Mouse (Mus musculus): ENCODE measurements at regions not wholly inside any gene's neighbourhood (a gene's known extent, or its start where the extent isn't known, plus 50 kb on each side); places are given as distances from the start of the nearest gene placed in this dataset.

- DNase-seq = no peak
Measured at GRCm38 (mm10) chr2:115126625-115127369, 454.7 kb upstream of the BC052040 start.

- no peak for DNase-seq
Measured at GRCm38 (mm10) chr2:115131746-115132145, 449.8 kb upstream of the BC052040 start.

- no peak for DNase-seq
Measured at GRCm38 (mm10) chr2:115132165-115132592, 449.3 kb upstream of the BC052040 start.

DNA sequence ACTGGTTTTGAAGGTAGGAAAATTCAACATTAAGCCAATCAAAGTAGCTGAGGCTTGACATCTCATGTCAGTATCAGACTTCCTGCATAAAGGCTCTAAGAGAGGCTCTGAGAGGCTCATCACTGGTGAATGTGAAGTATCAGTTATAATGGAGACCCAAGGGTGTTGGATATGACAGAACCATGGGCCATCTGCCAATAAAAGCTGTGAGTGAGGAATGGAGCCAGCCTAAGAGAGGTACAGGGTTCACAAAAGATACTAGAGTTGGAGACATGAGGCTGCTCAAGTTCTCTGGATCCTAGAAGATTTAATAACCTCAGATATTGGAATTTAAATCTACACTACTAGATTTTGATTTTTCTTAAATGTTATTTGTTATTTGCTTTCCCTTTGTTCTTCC lies 440.1 kb upstream of the BC052040 start:
- no peak for DNase-seq

DNA sequence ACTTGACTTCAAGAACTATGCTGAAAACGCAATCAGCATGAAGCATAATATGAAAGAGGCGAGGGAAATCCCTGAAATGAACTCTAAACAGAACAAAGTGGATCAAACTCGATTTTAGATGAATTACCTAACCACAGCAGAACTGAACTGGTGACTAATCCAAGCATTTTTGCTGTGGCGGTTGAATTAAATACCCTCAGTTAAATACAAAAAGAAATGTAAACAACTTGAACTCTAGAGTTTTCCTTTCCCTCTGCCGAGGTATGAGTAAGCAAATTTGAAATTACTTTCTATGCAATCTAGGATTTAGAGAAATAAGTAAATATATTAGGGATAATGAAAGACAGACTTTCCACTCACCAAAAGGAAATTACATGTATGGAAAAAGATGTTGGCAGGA lies 409.4 kb upstream of the BC052040 start:
- no peak for DNase-seq

- DNase-seq = no peak
Measured at GRCm38 (mm10) chr2:115177076-115177475, 404.4 kb upstream of the BC052040 start.

DNA sequence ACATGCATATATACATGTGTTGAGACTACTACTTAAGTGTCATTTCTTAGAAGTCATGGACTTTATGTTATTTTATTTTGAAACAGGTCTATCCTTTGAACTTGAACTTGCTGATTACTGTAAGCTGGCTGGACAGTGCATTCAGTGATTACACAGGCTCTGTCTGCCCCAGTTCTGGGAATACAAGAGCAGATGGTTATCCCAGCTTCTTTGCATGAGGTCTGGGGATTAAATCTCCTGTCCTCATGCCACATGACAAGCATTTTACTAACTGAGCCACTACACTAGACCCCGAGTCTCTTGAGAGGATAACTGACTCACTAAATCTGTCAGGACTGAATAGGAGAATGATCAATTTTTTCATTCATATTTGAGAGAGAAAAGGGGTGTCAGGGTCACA lies 403.6 kb upstream of the BC052040 start:
- no peak for DNase-seq

GRCm38 (mm10) chr2:115211191-115211590 lies 370.3 kb upstream of the BC052040 start:
- no peak for DNase-seq

- DNase-seq = no peak
Measured at GRCm38 (mm10) chr2:115213181-115213970, 368.1 kb upstream of the BC052040 start.

DNA sequence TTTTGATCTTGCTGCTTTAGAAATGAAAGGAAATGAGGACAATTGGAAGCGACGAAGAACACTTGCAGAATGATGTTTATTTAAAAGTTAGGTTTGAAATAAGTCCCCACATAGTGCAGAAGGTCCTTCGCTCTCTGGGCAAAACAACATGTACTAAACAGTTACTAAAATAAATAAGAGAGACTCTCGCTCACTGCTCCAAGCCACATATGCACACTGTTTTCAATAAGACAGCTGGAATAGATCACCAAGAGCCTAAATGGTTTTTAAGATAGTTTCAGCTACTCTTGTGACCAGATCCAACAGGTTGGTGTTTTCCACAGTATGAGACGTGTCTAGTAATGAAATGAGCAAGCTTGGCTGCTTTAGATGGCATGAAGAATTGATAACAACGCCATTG lies 367.2 kb upstream of the BC052040 start:
- no peak for DNase-seq

DNA sequence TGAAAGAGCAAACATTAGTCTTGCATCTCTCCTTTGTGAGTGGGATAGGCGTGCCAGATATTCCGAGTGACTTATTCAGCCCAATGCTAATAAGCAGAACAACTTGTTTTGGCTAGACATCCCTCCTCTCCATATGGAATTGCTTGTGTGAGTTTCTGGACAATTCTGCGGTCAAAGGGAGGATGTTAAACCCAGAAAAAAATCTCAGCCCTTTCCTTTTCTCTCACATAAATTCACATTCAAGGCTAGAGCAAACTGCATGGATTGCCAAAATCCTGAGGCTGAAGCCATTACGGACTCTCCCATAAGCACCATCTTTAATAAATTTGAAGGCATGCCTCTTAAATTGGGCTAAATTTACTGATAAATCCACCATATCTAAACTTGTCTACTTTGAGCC lies 351.5 kb upstream of the BC052040 start:
- no peak for DNase-seq

DNA sequence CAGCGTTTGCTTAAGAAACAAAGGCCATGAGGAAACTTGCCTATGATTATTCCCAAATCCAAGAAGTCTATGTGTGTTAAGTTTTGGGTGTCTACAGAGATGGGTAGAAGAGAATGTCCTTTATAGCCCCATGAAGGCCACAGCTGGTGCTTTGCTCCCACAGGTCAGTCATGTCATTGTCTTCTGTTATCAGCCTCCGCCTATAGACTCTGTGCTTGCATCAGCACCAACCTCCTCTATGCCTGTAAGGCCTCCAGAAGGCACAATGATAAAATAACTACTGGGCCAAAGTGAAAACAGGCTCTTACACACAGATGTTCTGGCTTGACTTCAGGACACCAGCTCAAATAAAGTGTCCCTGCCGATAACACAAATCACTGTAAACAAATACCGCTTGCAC lies 333.8 kb upstream of the BC052040 start:
- no peak for DNase-seq

DNA sequence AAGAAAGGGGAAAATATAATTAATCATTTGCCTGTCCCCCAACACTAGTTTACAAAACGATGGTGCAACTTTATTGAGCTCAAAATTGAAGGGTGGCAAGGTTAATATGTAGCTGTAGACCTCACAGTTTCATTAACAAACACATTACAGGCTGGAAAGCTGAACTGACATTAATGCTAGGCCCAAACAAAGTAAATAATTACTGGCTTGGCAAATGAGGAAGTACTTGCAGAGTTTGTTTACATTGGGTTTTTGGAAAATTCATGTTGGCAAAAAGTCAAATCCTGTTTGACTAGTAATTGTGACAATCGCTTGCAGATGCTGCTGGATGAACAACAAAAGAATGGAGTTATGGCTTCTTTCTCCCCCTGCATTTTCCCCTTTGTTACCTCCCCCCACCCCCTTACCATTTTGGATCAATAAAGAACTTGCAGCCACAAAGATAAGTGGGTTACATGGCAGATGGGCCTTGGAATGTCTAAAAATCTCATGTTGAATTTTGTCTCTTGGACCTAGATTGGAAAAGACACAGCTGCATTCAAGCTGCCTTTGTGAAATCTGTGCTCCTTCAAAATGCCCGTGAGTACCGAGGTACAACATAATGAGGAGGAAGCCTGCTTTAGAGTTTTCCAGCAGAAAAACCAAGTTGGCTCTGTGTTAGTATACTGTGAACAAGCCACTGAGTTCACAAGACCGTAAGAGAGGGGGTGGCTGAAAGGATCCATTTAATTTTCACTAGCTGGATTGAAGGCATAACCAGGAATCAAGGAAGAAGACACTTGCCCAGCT lies 331.3 kb upstream of the BC052040 start:
- no peak for DNase-seq

DNA sequence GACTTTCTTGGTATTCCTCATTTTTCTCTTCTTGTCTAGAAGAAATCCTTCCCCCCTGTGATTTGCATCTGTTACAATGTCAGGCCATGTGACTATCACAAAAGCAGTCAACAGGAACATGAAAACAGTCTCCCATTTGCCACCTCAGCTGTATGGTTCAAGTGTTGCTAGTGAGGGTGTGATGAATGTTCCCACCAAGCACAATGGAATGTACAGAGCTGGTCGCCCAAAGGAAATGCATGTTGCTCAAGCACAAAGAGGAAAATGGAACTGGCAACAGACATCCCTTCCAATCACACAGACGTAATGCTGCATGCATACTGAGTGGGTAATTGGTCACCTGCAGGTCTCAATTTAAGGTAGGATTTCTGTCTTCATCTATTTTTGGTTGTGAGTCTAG lies 324.1 kb upstream of the BC052040 start:
- no peak for DNase-seq

GRCm38 (mm10) chr2:115268247-115268646 lies 313.3 kb upstream of the BC052040 start:
- DNase-seq = no peak

GRCm38 (mm10) chr2:115277421-115277820 lies 304.1 kb upstream of the BC052040 start:
- no peak for DNase-seq

GRCm38 (mm10) chr2:115293020-115293419 lies 288.5 kb upstream of the BC052040 start:
- no peak for DNase-seq

- DNase-seq = no peak
Measured at GRCm38 (mm10) chr2:115297463-115297862, 284.1 kb upstream of the BC052040 start.

DNA sequence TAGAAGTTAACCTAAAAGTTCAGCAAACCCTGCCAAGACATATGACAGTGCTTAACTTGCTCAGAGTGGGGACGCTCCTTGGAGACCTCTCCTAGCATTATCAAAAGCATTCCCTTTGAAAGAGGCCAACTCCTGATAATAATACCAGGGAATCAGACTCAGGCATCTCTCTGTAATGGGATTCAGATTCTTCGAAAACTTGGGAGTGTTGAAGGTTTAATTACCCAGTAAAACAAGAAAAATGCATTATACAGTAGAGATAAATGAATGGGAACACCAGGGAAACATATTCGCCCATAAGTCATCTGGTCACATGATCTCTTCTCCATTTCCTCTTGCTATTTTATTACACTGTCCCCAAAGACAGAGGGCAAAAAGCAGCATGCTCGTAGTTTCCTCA lies 274.3 kb upstream of the BC052040 start:
- DNase-seq = no peak

DNA sequence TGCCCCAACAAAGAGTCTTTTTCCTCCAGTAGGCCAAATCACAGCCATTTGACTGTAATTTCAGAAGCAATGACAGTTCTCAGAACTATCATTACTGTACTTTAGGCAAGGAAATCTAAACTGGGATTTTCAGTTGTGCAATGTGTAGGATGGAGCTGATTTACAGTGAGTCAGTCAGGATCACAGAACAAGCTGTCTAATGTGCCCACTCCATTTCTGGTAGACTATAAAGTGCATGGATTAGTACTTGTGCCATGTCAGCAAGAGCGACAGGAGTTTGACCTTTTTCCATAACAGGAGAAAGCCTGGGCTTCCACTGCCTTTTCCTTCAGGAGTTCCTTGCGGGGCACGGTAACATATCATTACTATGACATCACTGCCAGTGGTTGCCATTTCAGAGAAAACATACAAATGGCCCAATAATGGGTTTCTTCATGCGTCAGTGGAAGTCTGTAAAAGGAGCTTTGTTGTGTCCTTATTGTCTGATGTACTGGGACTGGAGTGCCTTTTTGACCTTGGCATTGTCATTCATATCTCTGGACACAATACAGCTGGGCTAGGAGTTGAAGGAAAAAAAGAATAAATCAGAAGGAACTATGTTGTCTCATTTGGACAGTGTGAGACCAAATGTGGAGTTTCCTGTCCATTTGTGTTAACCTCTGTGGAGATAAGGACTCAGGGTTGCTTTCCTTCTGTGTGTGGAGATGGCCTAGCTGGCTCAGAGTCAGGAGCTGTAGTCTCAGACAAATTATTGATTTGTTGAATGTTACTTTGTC lies 271.5 kb upstream of the BC052040 start:
- DNase-seq = no peak

DNA sequence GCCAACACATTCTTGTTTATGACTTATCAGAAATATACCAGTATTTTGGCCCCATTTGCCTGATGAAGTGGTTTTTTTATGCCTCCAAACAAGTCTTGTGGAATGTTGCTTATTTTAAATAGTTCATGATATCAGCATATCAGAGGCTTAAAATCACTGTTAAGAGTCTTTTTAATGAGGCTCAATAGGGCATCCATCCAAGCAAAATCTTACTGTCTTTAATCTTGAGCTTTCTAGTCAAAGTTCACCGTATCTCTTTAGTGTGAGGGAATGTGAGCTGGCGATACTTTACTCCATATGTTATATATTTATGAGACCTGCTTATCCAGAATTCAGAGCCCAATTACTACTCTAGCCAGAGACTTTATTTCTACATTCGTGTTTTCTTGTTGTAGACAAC lies 263.0 kb upstream of the BC052040 start:
- DNase-seq = no peak

DNA sequence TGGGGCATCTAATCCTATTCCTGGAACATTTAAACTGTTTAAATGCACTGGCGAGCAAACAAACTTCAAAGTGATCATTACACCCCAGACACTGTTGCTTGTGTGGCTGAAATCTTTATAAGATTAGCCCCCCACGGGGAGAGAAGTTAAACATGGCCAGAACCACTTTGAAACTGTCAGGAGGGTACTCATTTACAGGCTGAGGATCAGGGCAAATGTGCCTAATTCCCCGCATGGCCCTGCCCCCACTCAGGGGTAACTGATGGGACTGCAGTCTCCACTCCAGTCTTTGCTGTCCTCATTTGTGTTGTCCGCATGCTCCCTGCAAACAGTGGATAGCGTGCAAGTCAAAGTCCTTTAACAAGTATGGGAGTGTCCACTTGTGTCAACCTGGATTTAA lies 258.9 kb upstream of the BC052040 start:
- no peak for DNase-seq

GRCm38 (mm10) chr2:115326526-115326925 lies 255.0 kb upstream of the BC052040 start:
- DNase-seq = no peak
